Mouse (Mus musculus) heart, adult 9 months (tissue): ENCODE results near the gene Nup107.

Experiments used
- DNase-seq, 2 experiments: peaks; one replicate each; pipeline ENCODE4 v3.0.0; 2022; ENCODE audit warnings: low spot score in 2 of 2

Gene Nup107

GRCm38 (mm10) chr10:117792141-117793091, at the start of gene Nup107:
Gene Nup107, minus strand, starts transcription at chr10:117792705.
- DNase-seq: peak; percentile 100

- DNase-seq: no peak
These were observed 49.3 kb upstream of the Nup107 start for GRCm38 (mm10) chr10:117841765-117842164.

GRCm38 (mm10) chr10:117840431-117840995, 48.0 kb upstream of the Nup107 start:
- no peak for DNase-seq

GRCm38 (mm10) chr10:117839737-117840136, 47.2 kb upstream of the Nup107 start:
- DNase-seq: no peak

GRCm38 (mm10) chr10:117838924-117839323, 46.4 kb upstream of the Nup107 start:
- no peak for DNase-seq

- no peak for DNase-seq
These were observed 43.8 kb upstream of the Nup107 start for GRCm38 (mm10) chr10:117836354-117836753.

GRCm38 (mm10) chr10:117835453-117835852, 42.9 kb upstream of the Nup107 start:
- no peak for DNase-seq

GRCm38 (mm10) chr10:117830797-117831196, 38.3 kb upstream of the Nup107 start:
- no peak for DNase-seq

- DNase-seq: no peak
These were observed 37.1 kb upstream of the Nup107 start for GRCm38 (mm10) chr10:117829472-117830155.

GRCm38 (mm10) chr10:117829022-117829421, 36.5 kb upstream of the Nup107 start:
- no peak for DNase-seq

- DNase-seq: no peak
These were observed 36.0 kb upstream of the Nup107 start for GRCm38 (mm10) chr10:117828536-117828935.

GRCm38 (mm10) chr10:117824647-117825046, 32.1 kb upstream of the Nup107 start:
- no peak for DNase-seq

- DNase-seq: no peak
These were observed 31.6 kb upstream of the Nup107 start for GRCm38 (mm10) chr10:117824139-117824538.

- DNase-seq: no peak
These were observed 30.8 kb upstream of the Nup107 start for GRCm38 (mm10) chr10:117823321-117823720.

GRCm38 (mm10) chr10:117818600-117818999, 26.1 kb upstream of the Nup107 start:
- no peak for DNase-seq

- no peak for DNase-seq
These were observed 24.2 kb upstream of the Nup107 start for GRCm38 (mm10) chr10:117816721-117817120.

- no peak for DNase-seq
These were observed 20.0 kb upstream of the Nup107 start for GRCm38 (mm10) chr10:117812501-117812900.

GRCm38 (mm10) chr10:117811555-117811954, 19.1 kb upstream of the Nup107 start:
- no peak for DNase-seq

GRCm38 (mm10) chr10:117810506-117810905, 18.0 kb upstream of the Nup107 start:
- no peak for DNase-seq

- no peak for DNase-seq
These were observed 15.6 kb upstream of the Nup107 start for GRCm38 (mm10) chr10:117808068-117808467.

GRCm38 (mm10) chr10:117805919-117806318, 13.4 kb upstream of the Nup107 start:
- DNase-seq: no peak
